Mouse (Mus musculus) midbrain, embryonic 10.5 days (tissue): ENCODE measurements around the gene Sgms2. TPM values are rescaled to one million over a fixed set of nuclear protein-coding genes. Genes with fewer than 3 reads are reported as not detected.

Source experiments
- DNase-seq: peaks from one replicate; pipeline ENCODE4 v3.0.0-alpha.2; 2017; ENCODE audit warnings: low spot score
- H3K27ac ChIP-seq: fragments of 300-500 bp; sonication (generic); replicated peaks from 2 replicates; pipeline ENCODE4 v1.5.1; 2016; ENCODE audit warnings: mild to moderate bottlenecking
- H3K27me3 ChIP-seq: fragments of 300-500 bp; sonication (generic); 2 replicates; pipeline ENCODE4 v1.6.1; 2016; ENCODE audit warnings: low read depth, mild to moderate bottlenecking; ENCODE audit not compliant: poor library complexity, severe bottlenecking
- H3K36me3 ChIP-seq: fragments of 300-500 bp; sonication (generic); 2 replicates; pipeline ENCODE4 v1.6.1; 2016; ENCODE audit warnings: mild to moderate bottlenecking, moderate library complexity
- H3K4me1 ChIP-seq: fragments of 300-500 bp; sonication (generic); 2 replicates; pipeline ENCODE4 v1.6.1; 2016
- H3K4me3 ChIP-seq: fragments of 300-500 bp; sonication (generic); 2 replicates; pipeline ENCODE4 v1.5.1; 2016; ENCODE audit warnings: mild to moderate bottlenecking, moderate library complexity
- H3K9me3 ChIP-seq: fragments of 300-500 bp; sonication (generic); replicated peaks from 2 replicates; pipeline ENCODE4 v1.6.1; 2016; ENCODE audit warnings: mild to moderate bottlenecking
- WGBS: fragments of 180-500 bp; shearing (Covaris S2); methylation state at CpG from one replicate; pipeline ENCODE4 v1.1.7; 2016; 5-methylcytosine and 5-hydroxymethylcytosine counted together
- polyA plus RNA-seq: library from polyadenylated mRNA; unstranded; fragments of >200 nt; fragmentation: Nextera tagmentation; extraction: Ambion mirVana; gene quantifications from 2 replicates; pipeline ENCODE4 v1.2.1, GENCODE M21; 2016

Gene Sgms2
- polyA plus RNA-seq, 1 experiment from 2014 or later: 0.59 TPM

GRCm38 (mm10) chr3:131479415-131479814 lies 11.8 kb downstream of the Sgms2 start:
- H3K27me3 ChIP-seq: no peaks in the 10 kb centered on the region; the same call in 1 of the 2 replicates
- 90% methylated on average over 3 of the region's 3 CpGs for WGBS
- H3K36me3 ChIP-seq: no peaks in the 10 kb centered on the region
- H3K9me3 ChIP-seq: no peaks in the 10 kb centered on the region
- no peak overlapping the region for H3K27ac ChIP-seq
- peaks cover 12% of the 10 kb centered on the region for H3K4me1 ChIP-seq
- no peak for DNase-seq
- H3K4me3 ChIP-seq: no peak overlapping the region

- Histone ChIP-seq H3K9me3 (no peaks in the 10 kb centered on the region), H3K4me1 (peaks cover 10% of the 10 kb centered on the region), H3K36me3 (no peaks in the 10 kb centered on the region), H3K27ac (no peak overlapping the region), H3K27me3 (no peaks in the 10 kb centered on the region), H3K4me3 (no peak overlapping the region)
- DNase-seq: no peak
- 93% methylated on average over 10 of the region's 10 CpGs for WGBS
Measured at GRCm38 (mm10) chr3:131476002-131476401, 15.2 kb downstream of the Sgms2 start.

GRCm38 (mm10) chr3:131474526-131474925 lies 16.7 kb downstream of the Sgms2 start:
- Histone ChIP-seq H3K4me1 (peaks cover 24% of the 10 kb centered on the region), H3K27me3 (no peaks in the 10 kb centered on the region), H3K9me3 (no peaks in the 10 kb centered on the region), H3K36me3 (no peaks in the 10 kb centered on the region), H3K27ac (no peak overlapping the region), H3K4me3 (no peak overlapping the region)
- DNase-seq: no peak
- 83% methylated on average over 13 of the region's 13 CpGs for WGBS

GRCm38 (mm10) chr3:131473496-131473895 lies 17.7 kb downstream of the Sgms2 start:
- no peak overlapping the region for H3K4me3 ChIP-seq
- no peak overlapping the region for H3K27ac ChIP-seq
- no peaks in the 10 kb centered on the region for H3K27me3 ChIP-seq
- peaks cover 25% of the 10 kb centered on the region for H3K4me1 ChIP-seq
- H3K36me3 ChIP-seq: no peaks in the 10 kb centered on the region
- no peak for DNase-seq
- WGBS: 0% methylated on average over 1 of the region's 1 CpGs
- no peaks in the 10 kb centered on the region for H3K9me3 ChIP-seq

- Histone ChIP-seq H3K4me3 (no peak overlapping the region), H3K9me3 (no peaks in the 10 kb centered on the region), H3K36me3 (no peaks in the 10 kb centered on the region), H3K27ac (peak overlapping the region; percentile 29), H3K27me3 (no peaks in the 10 kb centered on the region), H3K4me1 (peaks cover 25% of the 10 kb centered on the region)
- no peak for DNase-seq
- WGBS: 49% methylated on average over 6 of the region's 6 CpGs
Measured at GRCm38 (mm10) chr3:131471836-131472235, 19.4 kb downstream of the Sgms2 start.

GRCm38 (mm10) chr3:131471435-131471834 lies 19.8 kb downstream of the Sgms2 start:
- Histone ChIP-seq H3K4me1 (peaks cover 25% of the 10 kb centered on the region), H3K36me3 (no peaks in the 10 kb centered on the region), H3K27ac (peak overlapping the region; percentile 29; the same call in 1 of the 2 replicates), H3K9me3 (no peaks in the 10 kb centered on the region), H3K27me3 (no peaks in the 10 kb centered on the region), H3K4me3 (no peak overlapping the region)
- DNase-seq: no peak
- 76% methylated on average over 11 of the region's 11 CpGs for WGBS

GRCm38 (mm10) chr3:131470837-131471236 lies 20.4 kb downstream of the Sgms2 start:
- Histone ChIP-seq H3K4me1 (peaks cover 25% of the 10 kb centered on the region), H3K4me3 (no peak overlapping the region), H3K36me3 (no peaks in the 10 kb centered on the region), H3K9me3 (no peaks in the 10 kb centered on the region), H3K27ac (no peak overlapping the region), H3K27me3 (no peaks in the 10 kb centered on the region)
- 41% methylated on average over 9 of the region's 9 CpGs for WGBS
- DNase-seq: peak; percentile 70

GRCm38 (mm10) chr3:131469636-131470035 lies 21.6 kb downstream of the Sgms2 start:
- H3K27ac ChIP-seq: no peak overlapping the region
- H3K4me1 ChIP-seq: peaks cover 25% of the 10 kb centered on the region
- DNase-seq: no peak
- H3K36me3 ChIP-seq: no peaks in the 10 kb centered on the region
- H3K4me3 ChIP-seq: no peak overlapping the region
- H3K27me3 ChIP-seq: no peaks in the 10 kb centered on the region
- no peaks in the 10 kb centered on the region for H3K9me3 ChIP-seq
- 16% methylated on average over 3 of the region's 3 CpGs for WGBS

GRCm38 (mm10) chr3:131466371-131466770 lies 24.8 kb downstream of the Sgms2 start:
- no peaks in the 10 kb centered on the region for H3K27me3 ChIP-seq
- H3K4me3 ChIP-seq: no peak overlapping the region
- WGBS: 94% methylated on average over 6 of the region's 6 CpGs
- DNase-seq: no peak
- H3K36me3 ChIP-seq: no peaks in the 10 kb centered on the region
- peaks cover 19% of the 10 kb centered on the region for H3K4me1 ChIP-seq
- no peak overlapping the region for H3K27ac ChIP-seq
- H3K9me3 ChIP-seq: no peaks in the 10 kb centered on the region

- 90% methylated on average over 3 of the region's 3 CpGs for WGBS
Measured at GRCm38 (mm10) chr3:131465536-131466260, 25.5 kb downstream of the Sgms2 start.

GRCm38 (mm10) chr3:131372996-131373395 lies 118.2 kb downstream of the Sgms2 start:
- Histone ChIP-seq H3K27me3 (no peaks in the 10 kb centered on the region), H3K4me3 (no peak overlapping the region), H3K9me3 (no peaks in the 10 kb centered on the region), H3K36me3 (no peaks in the 10 kb centered on the region), H3K4me1 (no peaks in the 10 kb centered on the region), H3K27ac (no peak overlapping the region)
- 90% methylated on average over 7 of the region's 7 CpGs for WGBS
- no peak for DNase-seq

More at GRCm38 (mm10) chr3:131465536-131466260, 25.5 kb downstream of the Sgms2 start:
- Histone ChIP-seq H3K27me3 (no peaks in the 10 kb centered on the region), H3K36me3 (no peaks in the 10 kb centered on the region), H3K27ac (no peak overlapping the region), H3K4me3 (no peak overlapping the region), H3K4me1 (peaks cover 12% of the 10 kb centered on the region), H3K9me3 (no peaks in the 10 kb centered on the region)
- DNase-seq: no peak

- Histone ChIP-seq H3K9me3 (no peaks in the 10 kb centered on the region), H3K27me3 (no peaks in the 10 kb centered on the region), H3K4me3 (no peak overlapping the region), H3K27ac (no peak overlapping the region), H3K36me3 (no peaks in the 10 kb centered on the region), H3K4me1 (peaks cover 8% of the 10 kb centered on the region)
- DNase-seq: no peak
- WGBS: 91% methylated on average over 8 of the region's 8 CpGs
Measured at GRCm38 (mm10) chr3:131368678-131369077, 122.5 kb downstream of the Sgms2 start.

- 92% methylated on average over 4 of the region's 4 CpGs for WGBS
- H3K4me3 ChIP-seq: no peak overlapping the region
- peaks cover 8% of the 10 kb centered on the region for H3K4me1 ChIP-seq
- no peaks in the 10 kb centered on the region for H3K9me3 ChIP-seq
- no peak overlapping the region for H3K27ac ChIP-seq
- H3K36me3 ChIP-seq: no peaks in the 10 kb centered on the region
- H3K27me3 ChIP-seq: no peaks in the 10 kb centered on the region
- no peak for DNase-seq
Measured at GRCm38 (mm10) chr3:131367452-131367851, 123.8 kb downstream of the Sgms2 start.
